8 mouse cellular contexts compared by ENCODE assay signal in the genomic region with DNA sequence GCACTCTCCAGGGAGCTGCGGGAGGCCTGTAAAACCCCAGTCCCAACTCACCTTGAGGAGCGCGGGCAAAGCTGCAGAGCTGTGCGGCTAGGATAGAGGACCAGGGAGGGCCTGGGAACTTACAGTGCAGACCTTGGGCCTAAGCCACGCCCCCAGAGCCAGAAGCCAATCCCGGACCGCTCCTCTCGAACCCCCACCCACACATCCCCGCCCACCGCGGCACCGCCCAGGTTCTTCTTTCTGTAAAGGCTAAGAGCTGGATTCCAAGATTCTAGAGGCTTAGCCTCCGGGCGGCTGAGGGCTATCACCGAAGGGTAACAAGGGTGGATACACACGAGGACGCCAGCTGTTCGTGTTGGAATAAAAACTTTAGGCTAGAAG. TPM values are rescaled to one million over a fixed set of nuclear protein-coding genes. Genes with fewer than 3 reads are reported as not detected.
DNase-seq lines count a peak whose midpoint lies in the region; ATAC-seq lines count a peak whose summit lies in the region.

A gene (minus strand): TSS at position 104 of the 381 bp plus-strand sequence.

- peaks cover 10% of the 10 kb centered on the region; the same call in 1 of the 2 replicates for H3K4me1 ChIP-seq in forebrain, embryonic 14.5 days (ENCODE audit: control insufficient read depth, insufficient read depth, low read length)
- H3K4me1 ChIP-seq in neural tube, embryonic 15.5 days: peaks cover 37% of the 10 kb centered on the region

- intact Hi-C loops in heart, postnatal 14 days (cut with DNase I): loop anchor here (1.0 to 5.0 kb wide), 2 partner anchors 32 to 93 kb away; a partner anchor contains a TSS

- peak within 1 kb of the TSS; percentile 58; the same call in 1 of the 2 replicates for H3K27ac ChIP-seq in forebrain, embryonic 14.5 days (ENCODE audit: low read depth, low read length)
- peak within 1 kb of the TSS; percentile 87 for H3K27ac ChIP-seq in neural tube, embryonic 15.5 days (replicated peaks)

- peak within 1 kb of the TSS; percentile 64 for H3K9ac ChIP-seq in forebrain, embryonic 14.5 days (ENCODE audit: low read length)
- peak within 1 kb of the TSS; percentile 66 for H3K9ac ChIP-seq in neural tube, embryonic 15.5 days (replicated peaks)

- DNase-seq in ES-CJ7 (ENCODE audit: low read depth, low spot score): peak; percentile 96
- peak; percentile 94 for DNase-seq in cerebellum, adult 11 months
- DNase-seq in forebrain, embryonic 14.5 days (ENCODE audit: low spot score): peak; percentile 96
- DNase-seq in heart, postnatal 14 days: peak; percentile 97 to 98
- DNase-seq in layer of hippocampus, adult 11-12 months (ENCODE audit: low spot score): peak; percentile 92
- peak; percentile 97 to 98 for DNase-seq in lung, adult 18-20 months
- DNase-seq in testis, postnatal 14 days (ENCODE audit: low spot score): peak; percentile 92

- 0 out of 2 replicates have a peak, but pooled peaks cover 2% of the 10 kb centered on the region for H3K27me3 ChIP-seq in forebrain, embryonic 14.5 days (replicated peaks; ENCODE audit: control insufficient read depth, insufficient read depth, low read length)
- H3K27me3 ChIP-seq in neural tube, embryonic 15.5 days (replicated peaks): peaks cover 8% of the 10 kb centered on the region; the same call in 1 of the 2 replicates

- peak; percentile 97 for ATAC-seq in forebrain, embryonic 14.5 days
- peak; percentile 97 for ATAC-seq in neural tube, embryonic 15.5 days (ENCODE audit: low FRiP score)

- 1% methylated on average over 18 of the region's 18 CpGs for WGBS in forebrain, embryonic 14.5 days
- 0% methylated on average over 18 of the region's 18 CpGs for WGBS in neural tube, embryonic 15.5 days

- H3K9me3 ChIP-seq in forebrain, embryonic 14.5 days (replicated peaks; ENCODE audit: control insufficient read depth, low read length): no peaks in the 10 kb centered on the region
- H3K9me3 ChIP-seq in neural tube, embryonic 15.5 days (replicated peaks): no peaks in the 10 kb centered on the region

- no peaks in the 10 kb centered on the region for H3K36me3 ChIP-seq in forebrain, embryonic 14.5 days (ENCODE audit: control insufficient read depth, insufficient read depth, low read length)
- no peaks in the 10 kb centered on the region for H3K36me3 ChIP-seq in neural tube, embryonic 15.5 days

- peak within 1 kb of the TSS; percentile 99 for H3K4me2 ChIP-seq in forebrain, embryonic 14.5 days (ENCODE audit: low read length)
- H3K4me2 ChIP-seq in neural tube, embryonic 15.5 days: peak within 1 kb of the TSS; percentile 78

- peak within 1 kb of the TSS; percentile 54 for H3K4me3 ChIP-seq in forebrain, embryonic 14.5 days (ENCODE audit: low read depth, low read length)
- H3K4me3 ChIP-seq in neural tube, embryonic 15.5 days (replicated peaks): peak within 1 kb of the TSS; percentile 65

RNA-seq across cellular contexts. Expression of the gene that starts here (rescaled TPM):
- polyA plus RNA-seq in forebrain, embryonic 14.5 days (2014; fragmentation: Nextera tagmentation; extraction: Ambion mirVana): 7.9 and 9.6 TPM in 2 replicates
- 10 to 100 TPM in 1 of 2 experiments, 1 to 10 TPM in 1; 9.9 to 12.0 TPM for total RNA-seq in heart, postnatal 14 days (2021)
- polyA plus RNA-seq in neural tube, embryonic 15.5 days (2015; fragmentation: Nextera tagmentation; extraction: Ambion mirVana): 19.3 and 20.9 TPM in 2 replicates

Comparison
In these comparisons a context has a peak if more than half of its experiments do, and no peak if none do; other contexts are left out.
1. Peak in every context shown above with its lines: DNase-seq, ATAC-seq, H3K4me3 ChIP-seq and H3K27ac ChIP-seq.